Mouse (Mus musculus): ENCODE measurements around the gene Col19a1.

- TF ChIP-seq CTCF (IDR thresholded peaks at IDR 0.05; ENCODE audit: extremely low read depth, insufficient read depth, insufficient read length, insufficient replicate concordance) (no peak), POLR2A (IDR thresholded peaks at IDR 0.05; ENCODE audit: low read depth, low read length) (no peak)
These were observed 135.1 kb downstream of the Col19a1 start for GRCm38 (mm10) chr1:24452159-24452558.
